Mouse (Mus musculus) hindbrain, embryonic 13.5 days (tissue): ENCODE results near the gene Alkbh5. TPM values are rescaled to one million over a fixed set of nuclear protein-coding genes. Genes with fewer than 3 reads are reported as not detected.

Experiments
- ATAC-seq: fragments of 200-750 bp; cut with Nextera tagmentation; 2 replicates; pipeline ENCODE4 v1.8.0; 2017; ENCODE audit warnings: moderate TSS enrichment; ENCODE audit not compliant: low FRiP score
- H3K27ac ChIP-seq: fragments of 300-500 bp; sonication (generic); 2 replicates; pipeline ENCODE4 v1.5.1; 2015; ENCODE audit warnings: inconsistent platforms, mild to moderate bottlenecking, moderate library complexity
- H3K27me3 ChIP-seq: fragments of 300-500 bp; sonication (generic); 2 replicates; pipeline ENCODE4 v1.6.1; 2015; ENCODE audit warnings: mild to moderate bottlenecking, inconsistent platforms
- H3K36me3 ChIP-seq: fragments of 300-500 bp; sonication (generic); 2 replicates; pipeline ENCODE4 v1.6.1; 2015; ENCODE audit warnings: mild to moderate bottlenecking, inconsistent platforms
- H3K4me1 ChIP-seq: fragments of 300-500 bp; sonication (generic); replicated peaks from 2 replicates; pipeline ENCODE4 v1.6.1; 2015; ENCODE audit warnings: inconsistent platforms
- H3K4me2 ChIP-seq: fragments of 300-500 bp; sonication (generic); 2 replicates; pipeline ENCODE4 v1.6.1; 2015; ENCODE audit warnings: inconsistent platforms, mild to moderate bottlenecking, moderate library complexity
- H3K4me3 ChIP-seq: fragments of 300-500 bp; sonication (generic); 2 replicates; pipeline ENCODE4 v1.5.1; 2015; ENCODE audit warnings: mild to moderate bottlenecking, inconsistent platforms
- H3K9ac ChIP-seq: fragments of 300-500 bp; sonication (generic); 2 replicates; pipeline ENCODE4 v1.6.1; 2015; ENCODE audit warnings: mild to moderate bottlenecking, inconsistent platforms
- H3K9me3 ChIP-seq: fragments of 300-500 bp; sonication (generic); 2 replicates; pipeline ENCODE4 v1.6.1; 2016; ENCODE audit warnings: inconsistent platforms
- WGBS: fragments of 180-500 bp; shearing (Covaris S2); methylation state at CpG from one replicate; pipeline ENCODE4 v1.1.7; 2015; 5-methylcytosine and 5-hydroxymethylcytosine counted together
- polyA plus RNA-seq: library from polyadenylated mRNA; unstranded; fragments of >200 nt; fragmentation: Nextera tagmentation; extraction: Ambion mirVana; gene quantifications from 2 replicates; pipeline ENCODE4 v1.2.1, GENCODE M21; 2015

Alkbh5 gene
- 23.5 and 24.9 TPM in 2 replicates for polyA plus RNA-seq

DNA sequence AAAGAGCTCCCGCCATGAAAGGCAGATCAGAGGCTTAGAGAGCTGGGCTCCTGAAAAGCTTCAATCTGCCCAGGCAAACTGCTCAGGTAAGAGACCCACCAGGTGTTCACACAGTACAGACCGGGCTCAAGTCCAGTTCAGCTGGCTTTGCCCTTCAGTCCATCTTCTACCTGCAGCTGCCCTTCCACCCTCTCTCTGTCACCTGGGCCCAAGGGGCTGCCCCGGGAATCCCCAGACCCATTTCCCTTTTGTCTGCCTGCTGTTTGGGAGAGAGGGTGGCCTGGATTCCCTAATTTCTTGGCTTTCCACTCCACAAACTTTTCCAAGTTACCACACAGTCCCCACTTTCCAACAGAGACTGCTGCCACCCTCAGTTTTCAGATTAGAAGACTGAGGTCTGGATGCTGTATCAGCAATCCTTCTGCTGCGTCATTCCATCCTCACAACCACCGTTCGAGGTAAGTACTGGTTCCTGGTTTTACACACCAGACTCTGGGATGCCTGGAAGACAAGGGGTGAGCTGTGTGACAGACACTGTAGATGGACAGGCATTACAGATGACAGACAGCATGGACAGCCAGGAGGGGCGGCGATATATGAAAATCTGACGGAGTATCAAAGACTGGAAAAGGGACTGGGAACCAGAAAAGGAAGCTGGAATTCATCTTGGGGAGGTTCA, at the start of gene Alkbh5:
Gene Alkbh5 (plus strand): TSS at position 202 of the 679 bp plus-strand sequence.
- H3K27me3 ChIP-seq: no peaks in the 10 kb centered on the region
- H3K4me2 ChIP-seq: peak within 1 kb of the TSS; percentile 100
- H3K9ac ChIP-seq: peak within 1 kb of the TSS; percentile 92
- peak within 1 kb of the TSS; percentile 99 for H3K27ac ChIP-seq
- H3K4me1 ChIP-seq: peaks cover 35% of the 10 kb centered on the region
- H3K4me3 ChIP-seq: peak within 1 kb of the TSS; percentile 96
- no peaks in the 10 kb centered on the region for H3K9me3 ChIP-seq
- ATAC-seq: no peak
- no peaks in the 10 kb centered on the region for H3K36me3 ChIP-seq
- 15% methylated on average over 9 of the region's 9 CpGs for WGBS

DNA sequence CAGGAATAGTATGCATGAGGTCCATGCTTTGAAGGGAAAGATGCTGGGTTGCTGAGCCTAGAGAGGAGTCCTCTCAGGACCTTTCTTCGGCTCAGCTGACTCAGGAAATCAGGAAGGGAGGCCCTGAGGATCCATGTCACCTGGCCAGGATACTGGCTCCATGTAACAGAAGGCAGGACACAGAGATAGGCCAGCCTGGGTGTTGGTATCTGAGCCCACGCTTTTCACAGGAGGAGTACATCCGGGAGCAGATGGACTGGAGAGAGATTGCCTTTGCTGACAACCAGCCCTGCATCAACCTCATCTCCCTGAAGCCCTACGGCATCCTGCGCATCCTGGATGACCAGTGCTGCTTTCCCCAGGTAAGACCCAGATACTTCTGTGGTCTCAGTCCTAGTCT, 43.5 kb upstream of the Alkbh5 start:
- H3K9me3 ChIP-seq: no peaks in the 10 kb centered on the region
- no peaks in the 10 kb centered on the region for H3K36me3 ChIP-seq
- H3K9ac ChIP-seq: no peak overlapping the region
- no peak overlapping the region for H3K4me3 ChIP-seq
- H3K4me1 ChIP-seq: no peaks in the 10 kb centered on the region
- no peak for ATAC-seq
- WGBS: 93% methylated on average over 5 of the region's 5 CpGs
- no peaks in the 10 kb centered on the region for H3K27me3 ChIP-seq
- H3K27ac ChIP-seq: no peak overlapping the region
- no peak overlapping the region for H3K4me2 ChIP-seq

DNA sequence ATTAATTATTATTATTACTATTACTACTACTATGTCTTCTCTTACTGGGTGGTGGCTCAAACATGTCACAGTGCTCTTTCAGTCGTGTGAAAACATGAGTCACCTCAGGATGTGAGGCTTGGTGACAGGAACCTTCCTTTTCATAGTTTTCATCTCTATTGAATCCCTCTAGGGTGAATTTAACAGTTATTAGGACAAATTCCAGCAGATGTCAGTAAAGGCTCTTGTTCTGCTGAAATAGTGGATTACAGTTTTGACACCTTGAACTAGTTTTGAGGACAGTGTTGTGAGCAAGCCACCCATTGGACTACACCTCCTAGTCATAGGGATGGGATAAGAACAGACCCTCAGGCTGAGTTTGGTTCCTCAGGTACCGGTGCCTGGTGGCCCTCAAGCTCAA, 40.5 kb upstream of the Alkbh5 start:
- Histone ChIP-seq H3K9me3 (no peaks in the 10 kb centered on the region), H3K4me1 (no peaks in the 10 kb centered on the region), H3K9ac (no peak overlapping the region), H3K4me2 (no peak overlapping the region), H3K4me3 (no peak overlapping the region), H3K27me3 (no peaks in the 10 kb centered on the region), H3K36me3 (no peaks in the 10 kb centered on the region), H3K27ac (no peak overlapping the region)
- WGBS: 74% methylated on average over 2 of the region's 2 CpGs
- no peak for ATAC-seq

DNA sequence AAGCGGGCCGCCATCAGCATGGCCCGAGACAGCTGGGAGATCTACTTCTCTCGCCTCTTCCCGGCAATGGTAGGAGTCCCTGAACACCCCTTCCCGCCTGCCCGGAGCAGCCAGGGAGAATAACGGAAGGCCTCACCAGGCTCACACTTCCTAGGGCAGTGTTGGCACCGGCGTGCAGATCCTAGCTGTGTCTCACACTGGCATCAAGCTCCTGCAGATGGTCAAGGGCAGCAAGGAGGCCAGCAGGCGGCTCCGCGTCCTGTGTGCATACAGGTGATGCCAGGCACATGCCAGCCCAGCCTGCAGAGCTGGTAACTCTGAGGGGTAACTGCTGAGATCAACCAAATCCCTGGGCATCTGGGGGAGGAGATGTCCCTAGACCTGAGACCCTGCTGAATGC, 28.9 kb upstream of the Alkbh5 start:
- Histone ChIP-seq H3K9me3 (no peaks in the 10 kb centered on the region), H3K4me3 (no peak overlapping the region), H3K27ac (no peak overlapping the region), H3K27me3 (peaks cover 47% of the 10 kb centered on the region), H3K4me2 (no peak overlapping the region), H3K36me3 (no peaks in the 10 kb centered on the region), H3K9ac (no peak overlapping the region), H3K4me1 (peaks cover 16% of the 10 kb centered on the region)
- no peak for ATAC-seq
- 85% methylated on average over 13 of the region's 13 CpGs for WGBS

DNA sequence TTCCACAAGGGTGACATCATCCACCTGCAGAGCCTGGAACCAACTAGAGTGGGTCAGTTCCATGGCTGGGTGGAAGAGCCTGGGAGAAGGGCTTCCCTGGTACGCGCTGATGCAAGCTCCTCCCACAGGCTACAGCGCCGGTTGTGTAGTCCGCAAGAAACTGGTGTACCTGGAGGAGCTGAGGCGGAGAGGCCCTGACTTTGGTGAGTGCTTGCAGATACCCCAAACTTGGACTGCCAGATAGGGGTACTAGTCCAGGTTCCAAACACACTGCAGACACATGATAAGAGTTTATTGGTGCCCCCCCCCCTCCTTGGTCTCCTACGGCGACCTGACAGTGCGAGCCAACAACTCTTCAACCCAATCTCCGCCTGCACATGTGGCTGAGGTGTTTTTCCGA, 27.2 kb upstream of the Alkbh5 start:
- H3K4me1 ChIP-seq: peaks cover 16% of the 10 kb centered on the region
- 6% methylated on average over 11 of the region's 11 CpGs for WGBS
- no peak overlapping the region for H3K27ac ChIP-seq
- H3K36me3 ChIP-seq: no peaks in the 10 kb centered on the region
- no peaks in the 10 kb centered on the region for H3K9me3 ChIP-seq
- H3K9ac ChIP-seq: no peak overlapping the region
- peak overlapping the region; percentile 32 for H3K4me3 ChIP-seq
- peak overlapping the region; percentile 66 for H3K4me2 ChIP-seq
- H3K27me3 ChIP-seq: peaks cover 49% of the 10 kb centered on the region
- ATAC-seq: no peak

DNA sequence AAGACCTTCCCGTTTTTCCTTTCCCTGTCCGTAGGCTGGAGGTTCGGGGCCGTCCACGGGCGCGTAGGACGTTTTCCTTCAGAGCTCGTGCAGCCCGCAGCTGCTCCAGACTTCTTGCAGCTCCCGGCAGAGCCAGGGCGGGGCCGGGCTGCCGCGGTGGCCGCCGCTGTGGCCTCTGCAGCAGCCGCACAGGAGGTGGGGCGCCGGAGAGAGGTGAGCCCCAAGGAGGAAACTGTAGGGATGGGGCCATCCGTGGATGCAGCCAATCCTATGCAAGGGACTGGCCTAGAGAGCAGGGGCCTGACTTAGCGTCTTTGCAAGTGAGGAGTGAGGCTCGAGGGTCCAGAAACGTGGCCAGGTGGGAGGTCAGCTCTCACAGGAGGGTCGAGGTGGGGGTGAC, 26.7 kb upstream of the Alkbh5 start:
- Histone ChIP-seq H3K4me1 (peaks cover 16% of the 10 kb centered on the region), H3K36me3 (no peaks in the 10 kb centered on the region), H3K9me3 (no peaks in the 10 kb centered on the region), H3K27ac (no peak overlapping the region), H3K27me3 (peaks cover 50% of the 10 kb centered on the region), H3K4me3 (peak overlapping the region; percentile 32), H3K4me2 (peak overlapping the region; percentile 66), H3K9ac (peak overlapping the region; percentile 66)
- ATAC-seq: 0 out of 2 replicates have a peak, but pooled peaks have one; percentile 36
- under 1% methylated on average over 25 of the region's 25 CpGs for WGBS

DNA sequence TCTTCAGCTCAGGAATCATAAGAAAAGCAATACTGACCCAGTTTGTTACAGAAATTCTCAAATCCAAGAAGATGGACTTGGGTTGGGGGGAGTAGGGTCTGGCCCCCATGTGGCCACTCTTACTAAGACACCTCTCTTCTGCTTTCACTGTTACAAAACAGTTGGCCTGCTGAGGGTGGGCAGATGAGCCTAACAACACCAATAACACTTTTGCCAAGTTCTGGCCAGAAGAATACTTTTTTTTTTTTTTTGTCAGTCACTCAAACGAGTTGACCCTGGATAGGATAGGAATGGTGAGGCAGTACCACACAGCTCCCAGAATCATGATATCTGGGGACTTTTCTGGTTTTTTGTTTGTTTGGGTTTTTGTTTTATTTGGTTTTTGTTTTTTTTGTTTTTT, 24.3 kb upstream of the Alkbh5 start:
- Histone ChIP-seq H3K4me1 (peaks cover 16% of the 10 kb centered on the region), H3K27ac (no peak overlapping the region), H3K9ac (no peak overlapping the region), H3K36me3 (no peaks in the 10 kb centered on the region), H3K27me3 (peaks cover 46% of the 10 kb centered on the region), H3K9me3 (no peaks in the 10 kb centered on the region), H3K4me3 (no peak overlapping the region), H3K4me2 (no peak overlapping the region)
- WGBS: 80% methylated on average over 1 of the region's 1 CpGs
- ATAC-seq: no peak

DNA sequence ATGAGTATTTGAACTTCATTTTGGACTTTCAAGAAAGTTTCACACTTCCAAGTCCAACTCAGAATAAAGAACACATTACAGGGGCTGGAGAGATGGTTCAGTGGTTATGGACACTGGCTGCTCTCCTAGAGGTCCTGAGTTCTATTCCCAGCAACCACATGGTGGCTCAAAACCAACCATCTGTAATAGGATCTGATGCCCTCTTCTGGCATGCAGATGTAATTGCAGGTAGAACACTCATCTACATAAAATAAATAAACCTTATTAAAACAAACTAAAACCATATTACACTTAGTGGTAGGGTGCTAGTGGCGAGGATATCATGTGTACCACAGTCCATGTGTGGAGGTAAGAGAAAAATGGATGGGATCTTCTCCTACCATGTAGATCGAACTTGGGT, 23.7 kb upstream of the Alkbh5 start:
- peaks cover 16% of the 10 kb centered on the region for H3K4me1 ChIP-seq
- H3K27ac ChIP-seq: no peak overlapping the region
- H3K9me3 ChIP-seq: no peaks in the 10 kb centered on the region
- peaks cover 41% of the 10 kb centered on the region for H3K27me3 ChIP-seq
- no peak overlapping the region for H3K9ac ChIP-seq
- no peaks in the 10 kb centered on the region for H3K36me3 ChIP-seq
- 85% methylated on average over 2 of the region's 2 CpGs for WGBS
- H3K4me2 ChIP-seq: no peak overlapping the region
- no peak overlapping the region for H3K4me3 ChIP-seq
- no peak for ATAC-seq

DNA sequence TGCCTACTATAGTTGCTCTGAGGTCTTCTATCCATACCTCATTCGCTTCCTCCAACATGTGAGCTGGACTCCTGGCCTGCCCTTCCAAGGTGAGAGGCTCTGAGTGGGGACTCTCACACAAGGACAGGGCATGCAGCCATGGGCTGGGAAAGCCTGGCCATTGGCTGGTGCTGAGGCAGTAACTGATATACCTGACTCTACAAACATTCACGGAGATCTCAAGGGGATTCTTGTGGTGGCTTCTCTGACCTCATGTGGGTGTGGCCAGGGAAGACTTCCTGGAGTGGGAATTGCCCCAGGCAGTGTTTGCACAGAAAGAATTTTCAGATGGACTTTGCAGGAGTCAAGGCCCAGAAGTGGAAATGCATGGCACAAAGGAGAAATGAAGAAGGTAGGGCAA, 21.2 kb upstream of the Alkbh5 start:
- no peak overlapping the region for H3K4me2 ChIP-seq
- no peak overlapping the region for H3K4me3 ChIP-seq
- H3K4me1 ChIP-seq: peaks cover under 1% of the 10 kb centered on the region; the same call in 1 of the 2 replicates
- H3K27me3 ChIP-seq: peaks cover 20% of the 10 kb centered on the region
- H3K36me3 ChIP-seq: no peaks in the 10 kb centered on the region
- no peak for ATAC-seq
- WGBS: 77% methylated on average over 2 of the region's 2 CpGs
- H3K9me3 ChIP-seq: no peaks in the 10 kb centered on the region
- no peak overlapping the region for H3K27ac ChIP-seq
- H3K9ac ChIP-seq: no peak overlapping the region

DNA sequence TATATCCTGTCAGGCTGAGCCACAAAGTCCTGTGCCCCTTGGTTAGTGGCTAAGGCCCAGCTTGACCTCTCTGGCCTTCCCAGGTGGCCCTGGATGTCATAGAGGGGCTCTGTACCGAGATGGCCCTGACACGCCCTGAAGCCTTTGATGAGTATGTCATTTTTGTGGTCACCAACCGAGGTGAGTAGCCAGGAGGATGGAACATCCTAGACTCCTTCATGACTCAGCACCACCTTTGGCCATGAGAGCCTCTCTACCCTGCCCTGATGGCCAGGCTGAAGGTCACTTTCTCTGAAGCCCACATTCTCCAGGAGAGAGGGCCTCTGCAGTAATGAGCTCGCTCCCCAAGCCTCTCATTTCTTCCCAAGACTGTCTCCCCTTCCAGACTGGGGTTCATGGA, 17.9 kb upstream of the Alkbh5 start:
- Histone ChIP-seq H3K4me3 (no peak overlapping the region), H3K36me3 (no peaks in the 10 kb centered on the region), H3K4me1 (no peaks in the 10 kb centered on the region), H3K9me3 (no peaks in the 10 kb centered on the region), H3K9ac (no peak overlapping the region), H3K4me2 (no peak overlapping the region), H3K27me3 (peaks cover 3% of the 10 kb centered on the region; the same call in 1 of the 2 replicates), H3K27ac (no peak overlapping the region)
- no peak for ATAC-seq
- 79% methylated on average over 4 of the region's 4 CpGs for WGBS

DNA sequence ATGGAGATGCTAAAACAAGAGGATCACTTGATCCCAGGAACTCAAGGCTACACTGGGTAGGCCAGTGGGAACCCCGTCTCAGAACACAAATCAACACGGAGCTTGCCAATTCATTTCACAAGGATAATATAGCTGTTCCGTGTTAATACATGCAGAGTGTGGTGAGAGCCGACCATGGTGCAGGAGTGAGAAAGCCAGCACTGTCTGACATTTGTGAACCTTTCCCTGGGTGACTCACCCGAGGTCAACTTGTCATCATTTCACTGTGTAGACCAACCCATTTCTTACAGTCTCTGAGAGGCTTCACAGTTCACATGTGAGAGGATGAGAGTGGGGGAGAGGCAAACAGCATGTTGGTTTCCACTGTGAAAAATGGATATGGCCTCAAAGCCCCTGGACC, 14.2 kb upstream of the Alkbh5 start:
- H3K27me3 ChIP-seq: no peaks in the 10 kb centered on the region
- H3K9me3 ChIP-seq: no peaks in the 10 kb centered on the region
- no peak overlapping the region for H3K9ac ChIP-seq
- WGBS: 76% methylated on average over 5 of the region's 5 CpGs
- no peak overlapping the region for H3K27ac ChIP-seq
- no peak overlapping the region for H3K4me3 ChIP-seq
- H3K4me2 ChIP-seq: no peak overlapping the region
- no peaks in the 10 kb centered on the region for H3K4me1 ChIP-seq
- H3K36me3 ChIP-seq: no peaks in the 10 kb centered on the region
- no peak for ATAC-seq

DNA sequence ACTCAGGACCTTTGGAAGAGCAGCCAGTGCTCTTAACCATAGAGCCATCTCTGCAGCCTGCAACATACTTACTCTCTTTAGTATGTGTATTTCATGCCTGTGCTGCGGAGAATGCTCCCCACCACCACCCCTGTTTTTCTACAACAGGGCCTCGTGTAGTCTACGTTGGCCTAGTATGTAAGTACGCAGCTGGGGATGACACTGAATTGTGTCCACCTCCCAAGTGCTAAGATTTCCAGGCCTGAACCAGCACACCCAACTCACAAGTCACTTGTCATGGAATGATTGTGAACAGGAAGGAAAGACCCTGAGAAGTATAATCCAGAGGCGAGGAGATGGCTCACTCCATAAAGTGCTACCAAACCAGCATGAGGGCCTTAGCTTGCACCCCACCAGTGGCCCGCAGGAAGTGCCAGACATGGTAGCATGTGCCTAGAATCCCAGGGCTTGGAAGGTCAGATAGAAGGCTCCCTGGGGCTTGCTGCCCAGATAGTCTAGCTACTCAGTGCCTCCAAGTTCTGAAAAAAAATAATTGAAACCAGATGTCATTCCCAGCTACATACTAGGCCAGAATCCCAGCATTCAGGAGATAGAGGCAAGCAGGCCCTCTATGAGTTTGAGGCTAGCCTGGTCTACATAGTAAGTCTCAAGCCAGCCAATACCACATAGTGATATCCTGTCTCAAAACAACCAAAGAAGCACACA, 13.4 kb upstream of the Alkbh5 start:
- 83% methylated on average over 6 of the region's 6 CpGs for WGBS
- no peak overlapping the region for H3K4me3 ChIP-seq
- no peaks in the 10 kb centered on the region for H3K4me1 ChIP-seq
- no peaks in the 10 kb centered on the region for H3K36me3 ChIP-seq
- no peak overlapping the region for H3K27ac ChIP-seq
- ATAC-seq: no peak
- H3K9me3 ChIP-seq: no peaks in the 10 kb centered on the region
- no peak overlapping the region for H3K9ac ChIP-seq
- no peak overlapping the region for H3K4me2 ChIP-seq
- H3K27me3 ChIP-seq: no peaks in the 10 kb centered on the region

DNA sequence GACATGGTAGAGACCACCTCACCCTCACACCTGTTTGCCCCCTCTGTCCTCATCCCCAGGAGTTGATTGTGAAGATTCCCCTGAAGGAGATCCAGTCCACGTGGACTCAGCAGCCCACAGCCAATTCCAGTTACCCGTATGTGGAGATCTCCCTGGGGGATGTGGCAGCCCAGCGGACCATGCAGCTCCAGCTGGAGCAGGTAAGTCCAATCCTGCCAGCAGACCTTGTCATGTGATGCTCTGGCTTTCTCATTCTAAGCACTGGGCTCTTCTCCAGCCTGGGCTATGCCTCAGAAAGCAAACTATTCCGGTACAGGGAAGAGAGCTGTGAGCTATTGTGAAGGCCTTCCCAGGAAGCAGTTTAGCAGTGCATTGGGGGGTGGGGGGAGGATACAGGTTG, 9.7 kb upstream of the Alkbh5 start:
- Histone ChIP-seq H3K9ac (no peak overlapping the region), H3K27ac (no peak overlapping the region), H3K4me1 (no peaks in the 10 kb centered on the region), H3K4me3 (no peak overlapping the region), H3K4me2 (no peak overlapping the region), H3K27me3 (no peaks in the 10 kb centered on the region), H3K9me3 (no peaks in the 10 kb centered on the region), H3K36me3 (no peaks in the 10 kb centered on the region)
- ATAC-seq: no peak
- 68% methylated on average over 4 of the region's 4 CpGs for WGBS
